Mouse (Mus musculus) hindbrain, postnatal 0 days (tissue): ENCODE measurements around the gene Serpina3m. TPM values are rescaled to one million over a fixed set of nuclear protein-coding genes. Genes with fewer than 3 reads are reported as not detected.
"Not testable (repeated sequence)": the region's sequence is repeated elsewhere in the genome, so short reads cannot be mapped to it uniquely, and the experiment has no call there.

Experiments used
- ATAC-seq: fragments of 200-750 bp; cut with Nextera tagmentation; 2 replicates; pipeline ENCODE4 v1.8.0; 2017; ENCODE audit warnings: mild to moderate bottlenecking, moderate TSS enrichment, moderate library complexity
- DNase-seq: peaks from one replicate; pipeline ENCODE4 v3.0.0-alpha.2; 2015; ENCODE audit warnings: low spot score
- H3K27ac ChIP-seq: fragments of 300-500 bp; sonication (generic); 2 replicates; pipeline ENCODE4 v1.5.1; 2014; ENCODE audit warnings: mild to moderate bottlenecking
- H3K27me3 ChIP-seq: fragments of 300-500 bp; sonication (generic); 2 replicates; pipeline ENCODE4 v1.6.1; 2014; ENCODE audit warnings: low read length, mixed read lengths; ENCODE audit not compliant: insufficient read depth
- H3K36me3 ChIP-seq: fragments of 300-500 bp; sonication (generic); 2 replicates; pipeline ENCODE4 v1.6.1; 2014; ENCODE audit warnings: low read length, mixed read lengths; ENCODE audit not compliant: insufficient read depth
- H3K4me1 ChIP-seq: fragments of 300-500 bp; sonication (generic); 2 replicates; pipeline ENCODE4 v1.6.1; 2014; ENCODE audit warnings: antibody characterized with exemption, low read length, mixed read lengths; ENCODE audit not compliant: insufficient read depth
- H3K4me2 ChIP-seq: fragments of 300-500 bp; sonication (generic); 2 replicates; pipeline ENCODE4 v1.6.1; 2014; ENCODE audit warnings: low read depth, mild to moderate bottlenecking, low read length, moderate library complexity, mixed read lengths
- H3K4me3 ChIP-seq: fragments of 300-500 bp; sonication (generic); 2 replicates; pipeline ENCODE4 v1.5.1; 2014; ENCODE audit warnings: low read length
- H3K9ac ChIP-seq: fragments of 300-500 bp; sonication (generic); replicated peaks from 2 replicates; pipeline ENCODE4 v1.6.1; 2014; ENCODE audit warnings: mild to moderate bottlenecking, low read length, moderate library complexity, mixed read lengths
- H3K9me3 ChIP-seq: fragments of 300-500 bp; sonication (generic); 2 replicates; pipeline ENCODE4 v1.6.1; 2016; ENCODE audit warnings: low read length, mixed read lengths
- CTCF ChIP-seq: IDR thresholded peaks from 2 replicates; pipeline ENCODE4 v1.5.1; 2016; ENCODE audit warnings: antibody characterized with exemption, control low read depth, low read depth
- WGBS: fragments of 180-500 bp; shearing (Covaris S2); extraction: QIAGEN DNeasy Blood & Tissue Kit; methylation state at CpG from one replicate; pipeline ENCODE4 v1.1.7; 2014; 5-methylcytosine and 5-hydroxymethylcytosine counted together
- polyA plus RNA-seq: library from polyadenylated mRNA; unstranded; fragments of >200 nt; fragmentation: Nextera tagmentation; extraction: Ambion mirVana; gene quantifications from 2 replicates; pipeline ENCODE4 v1.2.1, GENCODE M21; 2015
- total RNA-seq: library from RNA; depleted of rRNA; stranded (reverse); fragments of >200 nt; gene quantifications from 2 replicates; pipeline ENCODE4 v1.2.3, GENCODE M21; 2014

Gene Serpina3m
- total and polyA plus RNA-seq, 2 experiments from 2014 or later = not detected

DNA sequence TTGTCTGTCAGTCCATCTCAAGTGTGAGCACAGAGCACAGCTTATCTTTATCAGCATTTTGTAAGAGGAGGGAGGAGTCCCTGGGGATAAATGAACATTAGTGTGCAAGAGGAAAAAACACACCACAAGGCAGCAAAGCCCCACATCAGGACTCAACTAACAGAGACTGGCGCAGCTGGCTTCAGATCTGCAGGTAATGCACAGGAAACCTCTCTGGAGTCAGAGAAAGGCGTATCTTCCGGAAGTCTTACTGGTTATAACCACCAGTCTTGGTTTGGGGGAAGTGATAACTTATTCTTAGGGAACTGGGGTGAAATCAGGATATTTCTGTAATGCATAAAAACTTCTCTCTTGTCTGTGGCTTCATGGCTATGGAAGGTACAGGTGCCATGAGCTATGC is 17.7 kb downstream of the Serpina3m start:
- WGBS = 83% methylated on average over 3 of the region's 3 CpGs
- ATAC-seq = no peak
- no peak for TF ChIP-seq CTCF
- H3K4me1 ChIP-seq = no peaks in the 10 kb centered on the region
- no peaks in the 10 kb centered on the region for H3K36me3 ChIP-seq
- no peak overlapping the region for H3K4me2 ChIP-seq
- H3K27me3 ChIP-seq = no peaks in the 10 kb centered on the region
- H3K27ac ChIP-seq = no peak overlapping the region
- no peaks in the 10 kb centered on the region for H3K9me3 ChIP-seq
- DNase-seq = no peak
- no peak overlapping the region for H3K9ac ChIP-seq
- H3K4me3 ChIP-seq = no peak overlapping the region

DNA sequence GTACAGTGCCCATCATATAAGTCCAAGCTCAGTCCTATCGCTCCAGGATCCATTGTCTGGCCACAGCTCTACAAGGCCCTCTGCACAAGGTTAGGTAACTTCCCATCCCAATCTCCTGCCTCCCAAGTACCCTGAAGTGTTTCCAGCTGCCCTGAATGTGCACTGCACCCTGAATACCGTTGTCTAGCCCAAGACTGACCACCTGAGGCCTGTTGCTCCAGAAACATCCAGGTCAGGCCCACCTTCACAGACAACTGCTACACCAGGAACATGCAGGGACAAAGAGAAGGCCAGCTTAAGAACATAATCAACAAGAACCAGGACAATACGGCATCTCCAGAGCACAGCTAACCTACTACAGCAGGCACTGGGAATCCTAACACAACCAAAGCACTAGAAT is 31.7 kb downstream of the Serpina3m start:
- Histone ChIP-seq H3K36me3 (no peaks in the 10 kb centered on the region), H3K4me2 (no peak overlapping the region), H3K4me1 (no peaks in the 10 kb centered on the region), H3K27ac (no peak overlapping the region), H3K9ac (no peak overlapping the region), H3K4me3 (no peak overlapping the region), H3K9me3 (no peaks in the 10 kb centered on the region), H3K27me3 (no peaks in the 10 kb centered on the region)
- DNase-seq (no peak), ATAC-seq (no peak)
- TF ChIP-seq CTCF = no peak
- WGBS = 91% methylated on average over 3 of the region's 3 CpGs

DNA sequence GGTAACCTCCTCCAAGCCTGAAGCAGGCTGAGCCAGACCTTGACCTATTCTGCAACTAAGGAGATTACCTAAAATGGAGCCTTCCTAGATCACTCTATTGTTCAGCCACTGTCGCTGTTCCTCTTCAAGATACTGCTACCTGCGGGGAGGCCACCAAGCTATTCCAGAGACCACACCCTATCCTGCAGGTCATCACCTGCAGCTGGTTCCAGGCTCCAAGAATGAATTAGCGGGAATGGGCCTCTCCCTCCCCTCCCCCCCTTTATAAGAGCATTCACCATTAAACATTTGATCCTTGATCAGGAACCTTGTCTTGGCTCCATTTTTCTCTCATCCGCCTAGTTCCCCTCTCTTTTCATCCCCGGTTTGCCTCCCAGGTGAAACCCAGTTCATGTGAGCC is 38.9 kb downstream of the Serpina3m start:
- not testable (repeated sequence) for H3K27me3 ChIP-seq, H3K36me3 ChIP-seq, H3K4me1 ChIP-seq, H3K4me3 ChIP-seq, H3K9ac ChIP-seq, DNase-seq, H3K9me3 ChIP-seq, H3K27ac ChIP-seq, H3K4me2 ChIP-seq, ATAC-seq
- WGBS = 82% methylated on average over 5 of the region's 5 CpGs

DNA sequence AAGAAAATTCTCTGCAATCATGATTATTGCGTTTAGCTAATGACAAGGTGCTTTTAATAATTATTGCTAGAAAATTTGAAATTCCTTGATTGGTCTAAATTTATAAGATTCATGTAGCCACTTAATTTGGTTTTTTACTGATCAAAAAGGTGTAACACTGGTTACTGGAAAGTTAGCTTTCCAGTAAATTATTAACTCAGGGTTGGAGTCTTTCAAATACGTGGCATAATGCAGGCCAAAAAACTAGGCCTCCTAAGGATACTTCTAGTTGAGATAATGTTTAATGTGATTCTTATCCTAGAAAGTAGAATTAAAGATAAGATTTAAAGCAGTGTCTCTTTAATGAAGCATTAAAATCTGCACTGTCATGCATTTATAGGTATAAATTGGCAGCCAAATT is 40.1 kb downstream of the Serpina3m start:
- H3K27me3 ChIP-seq, H3K27ac ChIP-seq: not testable (repeated sequence)
- 82% methylated on average over 2 of the region's 2 CpGs for WGBS

DNA sequence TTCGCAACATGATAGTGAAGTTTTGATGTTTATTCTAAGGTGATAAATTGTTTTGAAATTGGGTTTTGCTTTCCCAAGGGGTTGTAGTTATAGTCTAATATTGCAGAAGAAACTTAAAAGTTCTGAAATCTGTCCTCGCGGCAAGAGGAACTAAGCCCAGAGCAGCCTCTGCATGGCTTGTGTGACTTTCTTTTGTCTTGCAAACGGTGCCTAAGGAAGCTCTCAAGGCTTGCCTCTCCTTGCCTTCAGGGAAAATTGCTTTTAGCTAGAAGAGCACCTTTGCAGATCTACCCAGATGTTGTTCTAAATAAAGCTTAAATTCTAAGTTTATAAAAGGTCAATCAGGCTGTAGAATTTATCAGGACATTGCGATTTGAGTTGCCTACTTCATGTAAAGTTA is 40.5 kb downstream of the Serpina3m start:
- not testable (repeated sequence) for H3K27ac ChIP-seq, DNase-seq, H3K27me3 ChIP-seq, H3K4me3 ChIP-seq, H3K9me3 ChIP-seq, H3K4me2 ChIP-seq, H3K9ac ChIP-seq, H3K36me3 ChIP-seq, ATAC-seq, H3K4me1 ChIP-seq
- 49% methylated on average over 5 of the region's 5 CpGs for WGBS

More for the DNA sequence above, 40.1 kb downstream of the Serpina3m start:
- not testable (repeated sequence) for H3K9me3 ChIP-seq, H3K9ac ChIP-seq, H3K4me1 ChIP-seq, H3K4me2 ChIP-seq, H3K36me3 ChIP-seq, H3K4me3 ChIP-seq, ATAC-seq, DNase-seq

DNA sequence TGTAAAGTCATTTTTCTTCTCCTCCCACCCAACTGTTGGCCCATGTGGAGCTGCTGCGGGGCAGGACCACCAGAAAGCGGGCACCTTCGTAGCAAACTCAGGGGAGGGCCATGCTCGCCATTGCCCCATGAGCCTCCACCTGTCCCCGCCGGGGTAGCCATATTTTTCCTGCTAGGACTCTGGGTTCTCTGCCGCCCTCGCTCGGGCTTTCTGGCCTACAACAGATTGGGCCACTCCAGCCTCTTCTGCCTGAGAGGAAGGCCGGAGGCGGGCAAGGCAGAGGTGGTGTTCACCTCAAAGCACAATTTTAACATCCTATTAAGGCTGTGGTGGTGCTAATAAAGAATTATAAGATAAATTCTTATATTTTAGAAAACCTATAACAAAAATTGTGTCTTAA is 41.6 kb downstream of the Serpina3m start:
- TF ChIP-seq CTCF = no peak
- Histone ChIP-seq H3K4me2 (no peak overlapping the region), H3K4me3 (no peak overlapping the region), H3K27ac (no peak overlapping the region), H3K9me3 (no peaks in the 10 kb centered on the region), H3K9ac (no peak overlapping the region), H3K4me1 (no peaks in the 10 kb centered on the region), H3K27me3 (no peaks in the 10 kb centered on the region), H3K36me3 (no peaks in the 10 kb centered on the region)
- ATAC-seq (no peak), DNase-seq (no peak)
- 95% methylated on average over 11 of the region's 11 CpGs for WGBS

DNA sequence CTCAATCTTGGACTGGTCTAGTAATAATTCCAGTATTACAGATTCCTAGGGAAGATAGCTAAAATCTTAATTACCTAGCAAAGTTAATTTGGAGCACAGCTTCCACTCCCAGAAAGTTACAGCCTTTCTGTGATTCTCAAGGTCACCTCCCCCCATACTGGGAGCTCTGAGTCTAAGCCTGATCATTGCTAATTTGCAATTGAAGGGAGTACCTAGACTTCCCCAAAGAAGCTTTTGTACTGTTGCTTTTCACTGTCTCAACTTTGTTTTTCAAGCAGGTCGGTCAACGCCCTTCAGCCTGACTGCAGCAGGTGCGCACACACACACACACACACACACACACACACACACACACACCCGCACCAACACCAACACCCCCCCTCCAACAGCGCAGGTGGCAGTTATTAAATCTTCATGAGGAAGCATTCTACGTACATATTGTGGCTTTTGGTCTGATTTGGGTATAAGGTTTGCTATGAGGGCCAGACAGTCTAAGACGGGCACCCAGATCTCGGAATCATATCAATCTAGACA is 42.9 kb downstream of the Serpina3m start:
- not testable (repeated sequence) for H3K4me2 ChIP-seq, H3K27ac ChIP-seq, DNase-seq, H3K4me3 ChIP-seq, H3K27me3 ChIP-seq, H3K9me3 ChIP-seq, H3K36me3 ChIP-seq, H3K4me1 ChIP-seq, H3K9ac ChIP-seq, ATAC-seq
- 91% methylated on average over 8 of the region's 8 CpGs for WGBS

DNA sequence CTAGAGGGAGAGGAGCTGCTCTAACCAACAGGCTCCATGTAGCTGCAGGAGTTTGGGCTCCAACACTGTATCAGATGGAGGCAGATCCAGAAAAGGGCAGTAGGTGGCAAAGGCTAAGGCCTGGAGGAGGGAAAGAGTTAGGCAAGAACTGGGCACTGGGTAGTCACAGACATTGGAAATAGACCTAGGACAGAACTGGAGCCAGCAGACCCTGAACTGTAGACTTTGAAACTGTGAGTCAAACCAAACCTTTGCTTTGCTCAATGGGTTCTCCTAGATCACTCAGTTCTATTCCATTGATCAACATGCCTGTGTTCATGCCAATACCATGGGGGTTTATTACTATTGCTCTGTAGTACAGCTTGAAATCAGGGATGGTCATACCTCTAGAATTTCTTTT is 47.7 kb downstream of the Serpina3m start:
- not testable (repeated sequence) for H3K9me3 ChIP-seq, H3K4me1 ChIP-seq, H3K27me3 ChIP-seq, H3K4me3 ChIP-seq, H3K9ac ChIP-seq, ATAC-seq, H3K36me3 ChIP-seq, H3K4me2 ChIP-seq, H3K27ac ChIP-seq, DNase-seq

DNA sequence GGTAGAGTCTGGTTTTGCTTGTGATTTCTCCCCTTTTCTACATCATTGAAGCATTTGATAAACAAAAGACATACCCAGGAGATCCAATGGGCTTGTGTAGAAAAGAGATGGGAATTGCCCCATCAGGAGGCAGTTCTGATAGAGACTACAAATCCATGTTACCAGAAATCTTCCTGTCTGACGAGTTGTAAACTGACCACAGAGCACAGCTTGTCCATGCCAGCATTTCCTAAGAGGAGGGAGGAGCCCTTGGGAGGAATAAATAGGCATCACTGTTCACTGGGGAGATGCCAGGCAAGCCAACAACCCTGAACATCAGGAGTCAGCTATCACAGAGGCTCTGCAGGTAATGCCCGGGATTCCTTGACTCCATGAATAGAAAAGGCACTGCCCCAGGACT is 48.6 kb downstream of the Serpina3m start:
- not testable (repeated sequence) for H3K4me1 ChIP-seq, H3K27me3 ChIP-seq, H3K4me3 ChIP-seq, H3K27ac ChIP-seq, H3K9me3 ChIP-seq, DNase-seq, H3K9ac ChIP-seq, ATAC-seq, H3K36me3 ChIP-seq, H3K4me2 ChIP-seq
- 71% methylated on average over 2 of the region's 2 CpGs for WGBS
